Mouse (Mus musculus) gastrocnemius, postnatal 14 days (tissue): ENCODE results near the gene Trappc10. TPM values are rescaled to one million over a fixed set of nuclear protein-coding genes. Genes with fewer than 3 reads are reported as not detected.
"Not testable (repeated sequence)": the region's sequence is repeated elsewhere in the genome, so short reads cannot be mapped to it uniquely, and the experiment has no call there.

Source experiments
- DNase-seq: peaks from one replicate; pipeline ENCODE4 v3.0.0; 2021; ENCODE audit warnings: mixed read lengths
- intact Hi-C: fragments of 180-260 bp; cut with DNase I; formaldehyde crosslinking; loops from one replicate; pipeline ENCODE4 v1.15.1; 2025; ENCODE audit warnings: low total_unique reads
- total RNA-seq, 2 experiments: library from RNA; stranded (reverse); gene quantifications; 2 replicates each; pipeline ENCODE4 v1.2.3; 2021

The Trappc10 gene
- total RNA-seq, 2 experiments from 2014 or later = 30.3 to 31.7 TPM

DNA sequence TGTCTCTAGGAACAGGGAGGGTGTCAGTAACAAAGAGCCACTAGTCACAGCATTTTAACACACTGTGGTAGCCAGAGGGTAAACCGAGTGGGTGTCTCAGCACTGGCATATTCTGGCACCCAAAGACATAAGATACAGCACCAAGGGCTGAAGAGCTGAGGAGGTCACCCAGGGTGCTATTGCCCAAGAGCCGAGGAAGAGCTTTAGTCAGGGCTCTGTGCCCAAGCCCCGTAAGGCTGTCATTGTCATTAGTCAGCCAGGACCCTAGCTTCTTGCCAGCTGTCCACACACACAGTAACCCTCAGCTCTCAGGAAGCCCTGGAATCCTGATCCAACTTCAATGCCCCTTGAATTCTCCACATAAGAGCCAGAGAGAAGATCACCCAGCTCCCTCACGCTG lies 21.5 kb downstream of the Trappc10 start:
- DNase-seq = peak; percentile 44

DNA sequence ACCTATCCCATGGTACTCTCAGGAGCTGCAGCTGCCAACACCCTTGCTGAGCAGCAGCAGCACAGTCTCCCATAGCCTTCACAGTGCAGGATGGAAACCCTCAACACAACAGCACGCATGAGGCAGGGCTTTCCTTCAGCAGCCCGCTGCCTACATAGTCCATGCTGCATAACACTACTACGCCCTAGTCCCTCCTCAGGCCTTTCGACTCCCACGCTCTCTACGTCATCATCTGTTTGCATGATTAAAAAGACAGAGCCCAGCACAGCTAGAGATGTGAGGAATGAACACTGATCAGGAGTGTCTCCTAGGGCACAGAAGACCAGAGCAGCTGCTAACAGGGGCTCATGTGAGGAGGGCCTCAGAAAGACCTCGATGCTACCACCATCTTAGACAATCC lies 23.1 kb downstream of the Trappc10 start:
- DNase-seq = no peak
- intact Hi-C loops = no loop called here

More for the DNA sequence above, 21.5 kb downstream of the Trappc10 start:
- intact Hi-C loops = no loop called here

DNA sequence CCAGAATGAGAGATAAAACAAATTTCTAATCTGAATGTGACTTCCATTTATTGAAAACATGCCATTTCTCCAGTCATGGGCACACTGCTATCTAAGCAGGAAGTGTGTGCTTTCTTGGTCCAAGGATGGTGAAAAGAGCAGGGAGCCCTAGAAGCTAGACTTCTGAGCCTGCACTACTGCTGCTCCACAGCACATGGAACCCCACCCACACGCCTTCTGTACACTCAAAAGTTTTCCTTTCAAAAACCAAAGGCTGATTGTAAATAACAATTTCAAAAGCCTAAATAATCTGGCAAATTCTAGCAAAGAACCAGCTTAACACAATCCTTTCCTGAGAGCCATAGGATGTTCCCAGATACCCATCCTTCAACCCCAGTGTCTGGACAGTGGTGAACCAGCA lies 24.9 kb downstream of the Trappc10 start:
- DNase-seq = no peak

DNA sequence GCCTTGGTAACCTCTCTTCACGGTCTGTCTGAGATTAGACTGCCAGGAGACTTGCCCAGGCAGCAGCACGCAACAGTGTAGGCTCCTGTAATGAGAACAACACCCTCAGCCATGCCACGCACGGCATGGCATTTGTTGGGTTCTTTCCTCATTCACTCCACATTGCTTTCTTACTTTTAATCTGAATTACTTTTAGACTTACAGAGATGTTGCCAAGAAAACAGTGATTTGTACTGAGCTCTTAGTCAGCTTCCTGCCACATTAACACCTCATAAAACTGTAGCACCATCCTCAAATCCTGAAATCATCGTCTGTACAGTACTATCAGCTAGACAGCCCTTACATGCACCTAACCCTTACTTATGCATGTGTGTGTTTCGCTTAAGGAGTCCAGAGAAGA lies 25.9 kb downstream of the Trappc10 start:
- no peak for DNase-seq
- intact Hi-C loops = no loop called here

More for the DNA sequence above, 24.9 kb downstream of the Trappc10 start:
- intact Hi-C loops = no loop called here

DNA sequence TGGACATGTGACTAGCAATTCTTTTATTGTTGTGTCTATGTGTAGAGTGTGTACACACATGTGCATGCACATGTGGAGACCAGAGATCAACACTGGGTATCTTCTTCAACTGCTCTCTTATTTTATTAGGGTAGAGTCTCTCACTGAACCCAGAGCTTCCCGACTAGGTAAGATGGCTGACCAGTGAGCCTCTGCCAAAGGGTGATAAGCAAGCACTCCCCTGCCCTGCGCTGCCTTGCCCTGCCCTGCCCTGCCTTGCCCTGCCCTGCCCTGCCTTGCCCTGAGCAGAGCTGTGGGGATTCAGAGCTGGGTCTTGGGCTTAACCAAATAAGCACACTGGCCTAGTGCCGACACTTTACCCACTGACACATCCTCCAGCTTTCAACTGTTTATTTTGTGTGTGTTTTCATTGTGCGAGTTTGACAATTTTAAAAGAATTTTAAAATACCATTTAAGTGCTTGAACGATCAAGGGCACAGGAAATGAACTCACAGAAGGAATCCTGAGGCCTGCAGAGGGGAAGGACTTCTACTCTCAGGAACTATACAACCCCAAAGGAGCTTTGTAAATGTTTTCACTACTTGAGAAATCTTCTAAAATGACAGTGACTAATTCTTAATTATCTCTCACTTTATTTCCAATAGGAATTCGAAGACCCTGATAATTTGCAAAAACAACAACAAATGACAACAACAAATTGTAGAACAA lies 27.9 kb downstream of the Trappc10 start:
- DNase-seq = no peak
- intact Hi-C loops = no loop called here

DNA sequence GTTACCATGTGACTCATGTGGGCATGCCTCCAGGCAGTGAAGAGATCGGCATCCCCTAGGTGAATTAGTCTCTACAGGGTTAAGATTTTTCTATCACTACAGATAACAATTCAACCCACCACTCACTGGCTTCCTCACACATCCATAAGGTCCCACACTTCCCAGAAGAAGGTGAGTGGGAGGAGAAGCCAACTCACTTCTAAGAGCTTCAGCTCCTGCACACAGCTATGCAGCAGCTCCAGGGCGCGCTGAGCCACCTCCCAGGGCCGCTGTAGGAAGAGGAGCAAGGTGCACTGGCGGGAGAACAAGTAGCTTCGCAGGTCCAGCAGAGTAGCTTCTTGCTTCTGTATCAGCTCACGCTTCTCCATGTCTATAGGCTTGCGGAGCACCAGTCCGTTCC lies 30.1 kb downstream of the Trappc10 start:
- DNase-seq = no peak
- intact Hi-C loops = no loop called here

DNA sequence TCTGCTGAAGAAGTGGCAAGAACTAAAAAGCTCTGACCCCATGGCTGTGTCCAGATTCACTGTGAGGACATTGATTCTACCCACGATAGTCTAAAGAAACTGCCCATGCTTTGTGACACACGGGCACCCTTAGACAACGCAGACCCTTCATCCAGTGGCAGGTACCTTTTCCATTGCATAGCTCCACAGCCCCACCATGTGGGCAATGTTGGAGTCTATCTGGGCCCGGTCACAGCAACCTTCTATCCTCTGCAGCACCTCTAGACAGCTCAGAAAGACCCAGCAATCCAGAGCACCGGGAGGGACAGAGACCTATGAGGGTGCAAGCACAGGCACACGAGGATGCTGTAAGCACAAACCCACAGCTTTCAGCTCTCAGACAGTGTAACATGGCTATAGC lies 33.1 kb downstream of the Trappc10 start:
- intact Hi-C loops = no loop called here

DNA sequence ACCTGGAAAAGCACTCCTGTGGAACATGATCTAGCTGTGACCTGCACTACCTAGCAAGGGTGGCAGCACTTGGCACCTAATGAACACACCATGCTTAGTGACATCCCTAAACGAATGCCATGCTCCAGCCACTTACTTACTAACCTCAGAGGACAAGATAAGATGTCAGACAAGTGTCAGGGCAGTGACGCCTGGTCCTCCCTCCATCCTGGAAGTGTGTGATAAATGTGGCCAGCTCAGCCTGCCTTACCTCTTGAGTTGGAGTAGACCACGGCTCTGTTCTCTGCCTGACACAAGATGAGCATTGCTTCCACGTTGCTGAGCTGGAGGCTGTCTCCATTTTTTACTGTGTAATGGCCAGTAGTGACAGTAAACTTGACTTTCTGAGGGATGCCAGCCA lies 43.3 kb downstream of the Trappc10 start:
- intact Hi-C loops = loop anchor here (10.0 kb wide), 1 partner anchor 184 kb away; no protein-coding TSS in a partner anchor

More for the DNA sequence above, 33.1 kb downstream of the Trappc10 start:
- DNase-seq = no peak

DNA sequence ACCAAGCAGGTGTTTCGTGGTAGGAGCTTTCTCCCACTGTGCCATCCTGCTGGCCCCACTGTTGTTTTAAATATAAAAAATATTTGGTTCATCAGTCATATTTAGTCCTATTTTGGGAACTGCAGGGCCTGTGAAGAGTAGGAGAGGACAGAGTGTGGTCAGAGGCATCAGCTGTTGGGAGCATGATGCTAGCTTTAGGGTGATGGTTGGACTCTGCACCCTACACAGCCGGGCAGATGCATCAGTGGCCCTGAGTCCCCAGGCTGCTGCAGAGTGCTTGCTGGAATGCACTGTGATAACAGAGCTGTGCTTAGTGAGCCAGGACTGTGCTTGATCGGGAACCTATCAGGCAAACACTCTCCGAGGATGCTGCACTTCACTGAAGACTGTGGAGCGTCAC lies 51.5 kb downstream of the Trappc10 start:
- DNase-seq = no peak
- intact Hi-C loops = no loop called here

More for the DNA sequence above, 43.3 kb downstream of the Trappc10 start:
- DNase-seq = no peak

DNA sequence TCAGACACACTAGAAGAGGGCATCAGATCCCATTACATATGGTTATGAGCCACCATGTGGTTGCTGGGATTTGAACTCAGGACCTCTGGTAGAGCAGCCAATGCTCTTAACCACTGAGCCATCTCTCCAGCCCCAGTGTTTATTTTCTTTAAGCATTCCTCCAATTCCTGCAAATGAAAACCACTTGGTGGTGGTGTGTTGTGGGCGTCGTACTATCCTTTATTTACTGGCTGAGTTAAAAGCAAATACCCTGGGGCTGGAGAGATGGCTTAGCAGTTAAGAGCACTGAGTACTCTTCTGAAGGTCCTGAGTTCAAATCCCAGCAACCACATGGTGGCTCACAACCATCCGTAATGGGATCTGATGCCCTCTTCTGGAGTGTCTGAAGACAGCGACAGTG lies 58.4 kb downstream of the Trappc10 start:
- DNase-seq, intact Hi-C loops: not testable (repeated sequence)

DNA sequence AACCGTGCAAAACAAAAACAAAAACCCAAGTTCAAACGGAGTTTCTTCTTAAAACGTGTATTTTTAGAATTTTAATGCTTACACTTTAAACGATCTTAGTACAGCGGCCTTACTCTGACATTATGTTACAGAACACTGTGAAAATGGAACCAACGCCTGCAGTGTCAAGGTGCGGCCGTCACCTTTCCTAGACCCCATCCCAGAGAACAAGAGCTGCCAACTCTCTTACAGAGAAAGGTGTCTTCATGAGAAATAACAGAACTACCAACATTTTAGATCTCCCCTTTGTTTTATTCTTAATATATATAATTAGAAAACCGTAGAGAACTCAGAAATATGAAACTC lies 59.1 kb downstream of the Trappc10 start:
- intact Hi-C loops = no loop called here
- DNase-seq = no peak

DNA sequence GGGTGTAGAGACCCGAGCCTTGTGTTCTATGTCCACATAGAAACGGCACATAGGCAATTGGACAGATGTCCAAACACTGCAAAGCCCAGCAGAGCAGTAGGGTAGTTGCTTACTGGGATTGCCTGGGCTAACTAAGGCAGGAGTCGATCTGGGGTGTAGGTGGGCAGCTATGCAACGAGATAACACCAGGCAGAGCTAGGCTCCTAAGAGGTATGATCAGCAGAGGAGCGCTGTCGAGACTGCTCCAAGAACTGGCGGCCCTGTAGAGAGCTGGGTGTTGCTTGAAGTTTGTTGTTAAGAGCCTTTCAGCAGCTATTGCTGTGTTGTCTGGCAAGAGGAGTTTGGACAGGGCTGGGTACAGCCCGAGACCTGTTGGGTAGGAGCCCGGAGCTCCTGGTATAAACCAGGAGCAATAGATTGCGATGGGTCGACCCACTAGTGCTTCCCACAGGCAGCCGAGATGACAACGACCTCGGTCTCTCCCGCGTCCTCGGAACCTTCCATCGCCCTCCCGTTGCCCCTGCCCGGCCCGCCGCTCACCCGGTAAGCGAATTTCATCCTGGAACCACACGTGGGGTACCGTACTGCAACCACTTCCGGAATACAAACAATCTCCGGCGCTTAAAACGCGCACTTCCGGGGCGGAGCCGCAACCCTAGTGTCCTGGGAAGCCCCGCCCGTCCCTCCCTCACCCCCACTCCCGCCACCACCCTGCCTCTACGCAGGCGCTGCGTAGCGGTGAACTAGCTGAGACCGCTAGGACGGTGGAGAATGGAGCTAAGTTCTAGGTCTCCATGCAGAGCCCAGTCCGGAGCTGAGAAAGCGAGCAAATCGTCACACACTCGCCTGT lies 59.7 kb downstream of the Trappc10 start, which contains the start of gene Pwp2:
TSS of gene Pwp2 (minus strand) at position 619 of the 850 bp plus-strand sequence.
- DNase-seq = peak; percentile 90
- intact Hi-C loops = no loop called here

DNA sequence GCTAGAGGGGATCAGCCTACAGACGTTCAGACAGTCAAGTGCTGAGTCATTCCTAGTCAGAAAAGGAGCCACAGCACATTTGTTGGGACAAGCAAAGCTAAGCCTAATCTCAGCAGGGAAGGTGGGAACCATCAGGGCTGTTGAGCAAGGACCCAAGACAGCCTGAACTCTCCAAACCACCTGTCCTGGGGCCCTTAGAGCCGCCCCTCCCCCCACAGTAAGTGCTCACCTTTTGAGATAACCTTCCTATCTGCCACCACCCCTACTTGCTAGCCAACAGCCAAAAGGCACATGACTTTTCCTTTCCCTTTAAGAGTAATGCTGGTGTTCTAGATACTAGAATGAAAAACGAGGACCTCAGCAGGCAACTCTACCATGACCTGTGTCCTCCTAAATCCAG lies 60.9 kb downstream of the Trappc10 start:
- no peak for DNase-seq
- intact Hi-C loops = no loop called here

DNA sequence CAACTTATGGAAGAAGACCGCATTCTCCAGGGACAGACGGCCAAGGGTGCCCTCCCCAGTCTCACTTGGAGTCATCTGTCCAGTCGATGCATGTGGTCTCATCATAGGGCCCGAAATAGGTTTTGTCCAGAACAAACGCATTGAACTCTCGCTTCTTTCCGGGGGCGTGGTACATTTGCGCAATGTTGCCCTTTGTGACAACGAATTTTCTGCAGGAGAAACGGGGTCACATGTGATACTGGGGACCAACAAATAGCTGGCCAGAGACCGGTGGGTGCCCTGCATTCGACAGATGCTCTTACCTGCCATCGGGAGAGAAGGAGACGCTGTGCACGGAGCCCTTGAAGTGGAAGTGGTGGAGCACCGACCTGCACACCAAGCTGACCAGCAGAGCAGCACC lies 62.1 kb downstream of the Trappc10 start:
- DNase-seq = no peak
- intact Hi-C loops = no loop called here

DNA sequence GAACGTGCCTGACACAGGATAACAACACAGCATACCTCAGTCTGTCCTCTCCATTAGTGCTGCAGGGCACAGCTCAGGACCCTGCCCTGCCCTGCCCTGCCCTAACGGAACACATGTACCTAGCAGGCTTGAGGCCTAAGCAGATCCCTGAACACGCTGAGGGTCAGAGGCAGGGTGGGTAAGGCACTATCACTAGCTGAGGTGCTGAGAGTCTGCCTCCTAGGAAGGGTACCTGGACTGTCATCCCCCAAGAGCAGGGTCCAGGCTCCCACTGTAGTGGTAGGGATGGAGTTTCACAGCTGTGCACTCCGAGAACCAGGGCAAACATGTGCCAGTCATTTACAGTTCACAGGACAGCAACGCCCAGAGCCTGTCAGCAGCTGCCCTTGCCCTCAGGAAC lies 70.0 kb downstream of the Trappc10 start:
- intact Hi-C loops = no loop called here
- no peak for DNase-seq

DNA sequence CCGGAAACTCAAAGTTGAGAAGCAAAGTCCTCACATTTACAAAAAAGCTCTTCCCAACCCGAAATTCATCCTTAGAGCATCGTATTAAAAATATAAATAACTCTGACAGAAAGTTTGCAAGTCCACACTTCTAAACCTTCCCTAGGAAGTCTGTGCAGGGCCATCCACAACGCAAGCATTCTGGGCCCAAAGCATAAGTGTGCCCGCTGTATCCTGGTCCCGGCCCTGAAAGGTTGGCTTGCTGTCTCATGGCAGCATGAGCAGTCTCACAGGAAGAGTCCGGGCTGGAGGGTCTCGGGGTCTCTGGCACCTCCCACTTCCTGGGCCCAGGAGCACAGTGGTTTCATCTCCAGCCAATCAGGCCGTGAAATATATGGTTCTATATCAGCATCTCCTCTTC lies 72.9 kb downstream of the Trappc10 start:
- intact Hi-C loops = no loop called here
- no peak for DNase-seq

DNA sequence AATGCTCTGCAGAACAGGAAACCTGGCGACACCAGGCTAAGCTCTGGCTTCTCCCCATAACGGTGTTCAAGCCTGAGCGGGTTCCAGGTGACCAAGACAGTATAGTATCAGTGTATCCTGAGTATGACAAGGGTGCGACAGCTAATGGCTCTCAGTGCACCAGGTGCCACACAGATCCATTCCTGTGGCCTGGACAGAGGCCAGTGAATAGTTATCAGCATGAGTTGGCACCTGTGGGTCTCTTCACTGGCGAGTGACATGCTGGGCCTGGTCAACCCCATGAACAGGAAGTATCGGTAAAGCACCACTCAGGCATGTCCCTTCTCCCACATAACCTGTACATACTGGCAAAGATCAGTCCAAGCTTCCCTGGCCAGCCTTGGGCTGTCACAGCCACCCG lies 73.4 kb downstream of the Trappc10 start:
- intact Hi-C loops = no loop called here
- no peak for DNase-seq

DNA sequence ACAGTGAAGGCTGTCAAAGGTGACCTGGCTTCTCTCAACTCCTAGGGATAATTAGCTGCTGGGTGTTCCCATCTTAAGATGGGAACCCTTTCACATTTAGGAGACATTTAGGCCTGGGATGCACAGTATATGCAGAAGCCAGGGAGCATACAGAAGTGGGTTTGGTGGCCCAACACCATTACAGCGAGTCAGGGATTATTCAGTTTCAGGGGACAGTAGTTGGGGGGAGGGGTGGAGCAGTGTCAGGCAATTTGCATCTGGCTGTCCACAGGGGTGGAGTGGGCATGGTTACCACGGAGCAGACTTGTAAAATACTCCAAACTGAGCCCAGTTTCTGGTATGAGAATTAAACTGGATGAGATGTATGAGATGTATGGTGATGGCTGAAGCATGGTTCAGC lies 74.0 kb downstream of the Trappc10 start:
- intact Hi-C loops = no loop called here
- DNase-seq = no peak

DNA sequence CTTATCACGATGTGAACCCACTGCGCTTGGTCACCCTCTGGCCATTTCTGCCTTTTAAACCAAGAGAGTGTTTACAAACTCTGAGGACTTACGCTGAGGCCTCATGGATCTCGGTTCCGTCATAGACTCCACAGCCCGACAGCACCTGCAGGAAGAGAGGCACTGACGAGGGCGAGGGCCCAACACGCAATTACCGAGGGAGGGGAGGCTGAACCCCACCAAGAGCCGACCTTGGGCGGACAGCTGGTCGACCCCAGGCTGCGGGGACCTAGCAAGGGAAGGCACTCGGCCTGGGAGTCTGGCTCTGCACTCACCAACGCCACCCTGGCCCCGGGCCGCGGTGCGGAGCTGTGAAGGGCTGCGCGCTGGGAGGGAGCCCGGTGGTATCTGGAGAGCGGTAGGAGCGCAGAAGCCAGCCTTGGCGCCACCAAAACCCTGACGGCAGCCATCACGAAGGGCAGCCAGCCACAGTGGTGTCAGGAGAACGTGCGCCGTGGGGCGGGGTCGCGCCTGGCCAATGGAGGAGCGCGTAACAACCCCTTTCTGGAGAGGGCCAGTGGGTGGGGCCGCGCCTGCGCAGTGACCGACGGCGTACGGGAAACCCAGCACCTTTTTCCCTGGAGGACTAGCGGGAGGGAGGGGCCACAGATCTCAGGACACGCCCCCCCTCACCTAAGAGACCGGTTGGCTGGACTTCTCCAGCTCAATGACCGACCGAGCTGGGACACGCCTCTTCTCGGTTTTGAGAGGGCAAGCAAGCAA lies 75.0 kb downstream of the Trappc10 start, which contains the start of gene D10Jhu81e:
TSS of gene D10Jhu81e (minus strand) at position 502 of the 762 bp plus-strand sequence.
- peak; percentile 100 for DNase-seq
- intact Hi-C loops = no loop called here

DNA sequence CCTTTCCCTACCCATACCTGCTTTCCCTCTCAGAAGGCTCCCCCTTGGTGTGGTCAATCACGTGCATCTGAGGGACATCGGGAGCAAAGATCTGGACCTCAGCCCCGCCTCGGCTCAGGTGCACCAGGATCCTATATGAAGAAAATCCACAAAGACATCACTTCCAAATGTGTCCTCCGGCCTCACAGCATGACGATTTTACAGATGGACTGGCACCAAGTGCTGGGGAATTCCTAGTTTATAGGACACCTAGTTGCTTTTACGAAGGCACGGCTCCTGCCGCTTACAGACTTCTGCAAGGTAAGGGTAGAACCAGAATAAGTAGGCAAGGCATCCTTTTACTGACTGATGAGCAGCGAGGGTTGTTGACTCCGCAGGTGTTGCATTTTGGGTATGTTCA lies 75.6 kb downstream of the Trappc10 start:
- intact Hi-C loops = no loop called here
- DNase-seq = no peak
